Mouse (Mus musculus) WW6 (cell line): ENCODE data around the gene Zfp36l2.

Experiments
- DNase-seq: peaks from one replicate; pipeline ENCODE4 v3.0.0-alpha.2; 2013; ENCODE audit warnings: low read depth, low spot score

Zfp36l2 gene

DNA sequence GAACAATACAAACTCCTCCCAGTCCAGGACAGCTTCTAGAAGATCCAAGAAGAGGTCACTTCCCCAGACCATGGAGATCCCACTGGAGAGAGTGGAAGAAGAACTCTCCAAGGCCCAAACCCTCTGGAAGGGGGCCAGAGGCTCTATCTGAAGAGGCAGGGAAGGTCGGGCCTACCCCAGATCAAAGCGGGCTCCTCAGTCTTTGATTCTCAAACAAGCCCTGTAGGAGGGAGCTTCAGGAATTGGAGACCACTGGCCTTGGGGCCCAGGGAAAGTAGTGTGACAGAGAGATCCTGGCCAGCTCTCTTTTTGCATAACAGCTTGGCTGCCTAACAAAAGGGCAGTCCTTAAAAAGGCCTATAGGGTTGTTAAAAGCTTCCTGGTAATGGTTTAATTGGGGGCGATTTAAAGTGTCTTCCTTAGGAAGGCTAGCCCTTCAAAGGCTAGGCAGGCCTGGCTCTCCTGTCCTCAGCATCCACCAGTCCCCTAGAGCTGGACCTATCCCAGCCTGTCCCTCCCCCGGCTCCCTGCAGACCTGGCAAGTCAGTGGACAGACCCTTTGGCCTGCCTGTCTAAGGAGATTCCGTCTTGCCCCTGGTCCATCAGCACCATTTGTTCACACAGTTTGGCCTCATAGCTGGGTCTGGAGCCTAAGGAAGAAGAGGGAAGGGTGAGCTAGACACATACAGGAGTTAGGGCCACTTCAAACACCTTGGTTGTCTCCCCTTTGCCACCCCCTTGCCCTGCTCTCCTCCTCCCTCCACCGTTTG, 35.4 kb downstream of the Zfp36l2 start:
- no peak for DNase-seq

GRCm38 (mm10) chr17:84151306-84151705, 36.4 kb downstream of the Zfp36l2 start:
- DNase-seq = no peak

- DNase-seq = no peak
Observed at GRCm38 (mm10) chr17:84150291-84150690, 37.5 kb downstream of the Zfp36l2 start.

DNA sequence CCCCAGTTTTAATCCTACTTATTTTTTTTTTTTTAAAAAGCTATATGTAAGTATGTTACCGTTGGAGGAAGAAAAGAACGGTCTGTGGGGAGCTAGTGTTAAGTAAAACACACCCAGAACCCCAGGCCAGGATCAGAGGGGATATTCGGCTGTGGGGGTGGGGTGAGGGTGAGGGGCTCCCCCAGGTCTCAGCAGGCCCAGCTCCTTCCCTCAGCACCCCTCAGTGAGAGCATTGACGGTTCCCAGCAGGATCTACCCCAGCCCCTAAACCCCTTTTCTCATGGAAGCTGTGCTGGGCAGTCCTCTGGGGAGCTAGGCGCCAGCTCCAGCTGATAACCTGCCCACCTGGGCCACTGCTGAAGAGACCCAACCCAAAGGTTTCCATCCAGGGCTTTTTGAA, 38.2 kb downstream of the Zfp36l2 start:
- DNase-seq = no peak

GRCm38 (mm10) chr17:84148499-84149484, 39.0 kb downstream of the Zfp36l2 start:
- DNase-seq = no peak

DNA sequence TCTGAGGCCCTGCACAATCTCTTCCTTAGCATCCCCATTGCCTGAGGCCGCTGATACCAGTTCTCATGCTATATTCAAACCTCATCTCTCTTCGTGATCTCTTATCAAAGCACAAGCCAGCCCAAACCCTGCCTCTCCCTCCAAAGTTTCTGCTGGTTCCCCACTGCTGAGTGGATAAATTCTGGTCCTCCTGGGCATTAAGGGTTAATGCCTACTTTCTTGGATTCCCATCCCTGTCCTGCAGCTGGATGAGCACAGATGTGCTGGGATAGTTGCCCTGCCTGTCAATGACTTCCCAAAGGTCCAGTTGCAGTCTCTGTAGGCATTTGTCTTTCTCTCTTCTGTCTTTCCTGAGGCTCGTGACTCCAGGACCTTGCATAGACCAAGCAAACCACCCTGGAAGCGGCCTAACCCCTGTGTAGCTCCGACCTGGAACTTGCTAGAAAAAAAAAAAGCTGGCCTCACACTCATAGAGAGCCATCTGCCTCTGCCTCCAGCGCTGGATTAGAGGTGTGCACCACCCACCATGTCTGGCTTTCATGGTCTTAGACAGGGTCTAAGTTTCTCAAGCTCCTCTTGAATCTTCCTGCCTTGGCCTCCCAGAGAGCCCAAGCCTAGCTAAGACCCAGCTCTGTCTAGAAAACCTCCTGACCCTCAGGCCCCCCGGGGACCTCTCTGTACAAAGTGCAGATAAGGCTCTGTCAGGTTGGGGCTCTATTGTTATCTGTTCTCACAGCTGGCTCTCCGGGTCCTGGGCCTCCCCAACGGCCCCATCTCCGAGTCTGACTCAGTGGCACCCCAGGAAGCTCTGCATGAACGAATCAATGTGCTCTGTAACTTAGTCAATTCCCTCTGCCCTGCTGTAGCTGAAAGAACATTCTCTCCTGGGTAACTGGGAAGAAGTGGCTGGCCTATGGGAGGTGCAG, 40.3 kb downstream of the Zfp36l2 start:
- no peak for DNase-seq

DNA sequence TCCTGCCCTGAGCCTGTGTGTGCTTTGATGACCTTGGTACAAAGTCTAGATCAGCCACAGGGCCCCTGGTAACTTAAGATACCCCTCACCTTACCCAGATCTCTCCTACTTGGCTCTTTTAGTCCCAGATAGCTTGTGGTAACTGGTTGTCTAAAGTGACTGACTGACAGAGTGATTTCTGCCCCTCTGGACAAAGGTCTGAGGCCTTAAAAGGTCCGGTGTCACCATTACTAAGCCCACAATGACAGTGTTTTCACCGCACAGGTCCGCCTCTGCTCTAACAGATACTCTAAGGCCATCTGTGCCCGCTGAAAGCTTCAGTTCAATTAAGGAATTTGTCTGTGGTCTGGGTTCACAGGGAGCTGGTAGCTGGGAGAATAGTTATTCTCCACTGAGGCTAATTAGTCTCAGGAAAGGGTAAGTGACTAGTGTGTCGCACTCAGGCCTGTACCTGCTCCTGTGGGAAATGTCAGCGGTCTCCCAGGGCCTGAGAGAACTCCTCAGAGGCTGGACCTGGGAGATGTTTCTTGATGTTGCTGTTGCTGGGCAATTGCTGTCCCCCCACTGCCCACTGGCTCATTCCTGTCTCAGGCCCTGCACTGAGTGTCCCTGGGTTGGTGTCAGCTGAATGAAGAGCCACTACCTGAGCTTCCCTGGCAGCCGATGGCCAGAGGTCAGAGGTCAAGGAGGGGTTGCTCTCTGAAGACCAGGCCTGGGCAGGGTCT, 41.1 kb downstream of the Zfp36l2 start:
- DNase-seq = no peak

- DNase-seq = no peak
Observed at GRCm38 (mm10) chr17:84145826-84146287, 41.9 kb downstream of the Zfp36l2 start.

DNA sequence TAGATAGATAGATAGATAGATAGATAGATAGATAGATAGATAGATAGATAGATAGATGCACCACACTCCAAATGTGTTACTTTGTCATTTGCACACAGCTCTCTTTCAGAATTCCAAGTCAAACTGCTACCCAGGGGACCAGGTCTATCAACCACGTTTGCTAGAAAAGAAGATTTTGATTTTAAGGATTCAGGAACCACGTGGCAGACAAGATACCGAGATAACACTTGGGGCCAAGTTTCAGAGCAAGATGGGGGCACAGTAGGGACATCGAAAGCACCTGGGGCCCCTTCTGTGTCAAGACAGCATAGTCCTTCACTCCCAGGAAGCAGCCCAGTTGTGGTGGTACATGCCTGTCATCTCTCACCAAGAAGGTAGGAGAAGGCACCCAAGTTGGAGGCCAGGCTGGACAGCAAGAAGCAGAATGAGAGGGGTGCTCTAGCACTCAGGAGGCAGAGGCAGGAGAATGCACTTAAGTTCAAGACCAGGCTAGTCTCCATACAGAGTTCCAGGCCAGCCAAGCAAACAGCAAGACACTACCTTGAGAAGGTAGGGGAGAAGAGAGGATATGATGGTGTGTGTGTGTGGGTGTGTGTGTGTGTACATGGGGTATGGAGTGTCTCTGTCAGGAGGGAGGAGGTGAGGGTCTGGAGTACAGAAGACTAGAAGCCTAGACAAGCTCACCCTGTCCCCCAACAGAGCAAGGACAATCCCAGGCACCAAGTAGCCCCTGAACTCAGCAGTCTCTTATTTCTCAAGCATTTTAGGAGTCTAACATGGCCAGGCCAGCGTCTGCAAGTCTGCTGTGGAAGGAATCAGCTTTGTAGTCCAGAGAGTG, 42.8 kb downstream of the Zfp36l2 start:
- no peak for DNase-seq

DNA sequence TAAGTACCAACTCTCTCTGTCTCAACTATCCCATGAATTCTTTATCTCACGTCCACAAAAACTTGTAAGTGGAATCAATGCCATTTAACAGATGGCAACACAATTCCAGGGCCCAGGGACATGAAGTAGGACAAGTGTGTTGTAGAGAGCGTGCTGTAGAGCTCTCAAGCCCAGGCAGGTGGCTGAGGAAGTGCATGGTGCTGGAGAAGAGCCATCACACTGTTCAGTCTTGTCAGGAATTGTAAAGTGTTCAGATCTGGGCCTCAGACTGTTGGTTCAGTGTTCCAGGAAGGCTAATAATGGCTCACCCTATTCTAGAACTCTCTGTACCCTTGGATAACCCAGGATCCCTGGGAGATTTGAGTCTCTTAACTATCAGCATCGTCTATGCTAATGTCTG, 43.6 kb downstream of the Zfp36l2 start:
- no peak for DNase-seq

DNA sequence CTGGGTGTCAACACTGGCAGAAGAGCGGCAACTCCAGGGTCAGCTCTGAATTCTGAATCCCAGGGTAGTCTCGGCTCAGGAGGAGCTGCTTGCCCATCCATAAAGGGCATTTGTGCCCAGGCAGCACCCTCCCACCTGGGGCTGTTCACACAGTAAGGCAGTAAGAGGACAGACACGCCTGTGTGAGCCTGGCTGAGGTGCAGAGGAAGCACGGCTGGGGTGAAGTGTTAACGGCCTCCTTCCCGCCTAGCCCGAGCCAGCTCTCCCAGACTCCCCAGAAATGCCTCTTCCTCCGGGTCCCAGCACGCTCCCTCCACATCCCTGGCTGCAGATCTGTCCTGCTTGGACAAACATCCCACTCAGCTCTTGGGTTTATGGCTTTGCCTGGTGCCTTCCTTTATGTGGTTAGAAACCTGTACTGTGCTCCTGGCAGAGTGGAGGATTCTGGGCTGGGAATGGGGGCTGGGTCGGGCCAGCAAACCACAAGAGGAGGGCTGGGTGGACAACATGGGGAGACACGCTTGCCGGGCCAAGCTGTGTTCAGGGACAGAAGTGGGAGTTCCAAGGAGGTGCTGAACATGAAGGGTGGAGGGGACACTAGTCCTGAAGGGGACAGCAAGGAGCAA, 44.4 kb downstream of the Zfp36l2 start:
- no peak for DNase-seq

- DNase-seq = no peak
Observed at GRCm38 (mm10) chr17:84141691-84142090, 46.1 kb downstream of the Zfp36l2 start.

- no peak for DNase-seq
Observed at GRCm38 (mm10) chr17:84140822-84141507, 46.8 kb downstream of the Zfp36l2 start.

DNA sequence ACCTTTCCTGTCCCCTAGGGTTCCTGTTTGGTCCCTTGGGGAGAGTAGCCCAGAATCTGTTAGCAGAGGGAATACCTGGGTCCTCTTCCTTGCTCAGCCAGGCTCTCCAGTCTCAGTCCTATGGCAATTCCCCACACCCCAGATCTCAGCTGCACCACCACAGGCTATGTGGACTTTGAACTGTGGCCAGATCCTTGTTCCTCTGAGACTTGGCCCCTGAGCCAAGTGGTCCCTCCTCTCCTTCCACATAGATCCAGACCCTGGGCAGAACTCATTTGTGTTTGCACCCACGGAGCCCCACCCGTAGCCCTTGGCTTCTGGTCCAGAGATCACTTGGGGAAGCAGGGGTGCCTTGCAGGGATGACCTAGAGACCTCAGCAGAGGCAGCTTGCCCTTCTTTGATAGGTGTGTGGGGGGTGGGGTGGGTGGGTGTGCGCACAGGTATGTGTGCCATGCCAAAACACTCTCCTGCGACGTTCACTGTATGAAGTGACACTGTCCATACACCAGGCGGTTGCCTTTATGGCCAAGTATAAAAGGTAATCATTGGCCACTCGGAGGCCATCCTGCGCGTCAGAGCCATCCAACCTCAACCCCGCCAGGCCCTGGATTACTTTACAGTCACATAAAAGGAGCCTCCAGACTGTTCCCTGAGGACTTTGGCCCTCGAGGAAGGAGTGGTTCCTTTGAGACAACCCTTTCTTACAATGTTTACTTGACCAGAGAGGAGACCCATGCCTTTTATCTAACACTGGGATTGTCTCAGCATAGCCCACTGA, 50.2 kb downstream of the Zfp36l2 start:
- no peak for DNase-seq

GRCm38 (mm10) chr17:84136669-84137392, 50.9 kb downstream of the Zfp36l2 start:
- no peak for DNase-seq

- DNase-seq = no peak
Observed at GRCm38 (mm10) chr17:84136217-84136616, 51.5 kb downstream of the Zfp36l2 start.

- DNase-seq = no peak
Observed at GRCm38 (mm10) chr17:84135243-84135642, 52.5 kb downstream of the Zfp36l2 start.
